Mouse (Mus musculus) urinary bladder, postnatal 14 days (tissue): ENCODE results near the gene Npff.

Source experiments
- DNase-seq: peaks from one replicate; pipeline ENCODE4 v3.0.0; 2021; ENCODE audit warnings: low spot score

Gene Npff

DNA sequence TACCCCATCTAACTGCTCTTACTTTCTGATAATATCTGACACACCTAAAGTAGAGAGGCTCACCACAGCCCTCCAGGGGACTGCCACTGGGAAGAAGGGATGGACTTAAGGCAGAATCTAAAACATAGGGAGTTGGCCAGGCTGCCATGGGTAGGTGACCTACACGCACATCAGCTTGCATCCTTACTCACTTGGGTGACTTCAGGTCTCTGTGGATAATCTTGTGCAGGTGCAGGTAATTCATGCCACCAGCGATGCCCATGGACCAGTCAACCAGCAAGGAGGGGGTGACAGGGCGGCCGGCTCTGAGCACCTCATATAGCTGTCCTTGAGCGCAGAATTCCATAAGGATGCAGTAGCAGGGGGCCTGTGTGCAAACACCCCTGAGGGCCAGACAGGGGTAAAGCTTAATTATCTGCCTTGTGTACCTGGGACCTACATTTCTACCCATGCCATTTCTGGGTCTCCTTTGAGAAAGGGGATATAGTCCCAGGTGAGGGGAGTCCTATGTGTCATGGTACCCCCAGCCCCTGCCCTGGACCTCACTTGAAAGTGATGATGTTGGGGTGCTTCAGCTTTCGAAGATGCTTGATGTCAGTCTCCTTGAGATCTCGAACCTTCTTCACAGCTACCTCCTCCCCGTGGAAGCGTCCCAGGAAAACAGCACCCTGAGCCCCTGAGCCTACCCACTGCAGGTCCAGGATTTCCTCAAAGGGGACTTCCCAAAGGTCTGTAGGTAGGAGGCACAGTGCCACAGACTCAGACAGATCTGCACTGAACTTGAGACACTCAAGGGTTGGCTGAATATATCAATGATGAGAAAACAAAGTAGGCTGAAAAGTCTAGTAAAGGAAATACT, 20.6 kb downstream of the Npff start:
- no peak for DNase-seq

DNA sequence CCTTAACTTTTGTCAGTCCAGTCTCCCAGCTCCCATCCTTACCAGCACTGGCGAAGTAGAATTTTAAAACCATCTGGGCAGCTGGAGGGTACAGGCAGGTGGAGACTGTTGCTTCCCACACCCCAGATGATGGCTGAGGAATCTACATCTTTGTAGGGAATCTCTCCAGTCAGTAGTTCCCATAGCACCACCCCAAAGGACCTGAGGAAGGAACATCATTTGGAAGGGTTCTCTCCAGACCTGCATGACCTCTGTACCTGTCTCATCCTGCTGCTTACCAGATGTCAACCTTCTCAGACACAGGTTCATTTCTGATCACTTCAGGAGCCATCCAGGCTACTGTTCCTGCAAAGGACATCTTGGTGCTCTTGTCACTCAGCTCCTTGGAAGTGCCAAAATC, 21.3 kb downstream of the Npff start, which contains the start of gene Gm10337:
TSS of gene Gm10337 (plus strand) at position 276 of the 400 bp plus-strand sequence.
- DNase-seq, result no peak

DNA sequence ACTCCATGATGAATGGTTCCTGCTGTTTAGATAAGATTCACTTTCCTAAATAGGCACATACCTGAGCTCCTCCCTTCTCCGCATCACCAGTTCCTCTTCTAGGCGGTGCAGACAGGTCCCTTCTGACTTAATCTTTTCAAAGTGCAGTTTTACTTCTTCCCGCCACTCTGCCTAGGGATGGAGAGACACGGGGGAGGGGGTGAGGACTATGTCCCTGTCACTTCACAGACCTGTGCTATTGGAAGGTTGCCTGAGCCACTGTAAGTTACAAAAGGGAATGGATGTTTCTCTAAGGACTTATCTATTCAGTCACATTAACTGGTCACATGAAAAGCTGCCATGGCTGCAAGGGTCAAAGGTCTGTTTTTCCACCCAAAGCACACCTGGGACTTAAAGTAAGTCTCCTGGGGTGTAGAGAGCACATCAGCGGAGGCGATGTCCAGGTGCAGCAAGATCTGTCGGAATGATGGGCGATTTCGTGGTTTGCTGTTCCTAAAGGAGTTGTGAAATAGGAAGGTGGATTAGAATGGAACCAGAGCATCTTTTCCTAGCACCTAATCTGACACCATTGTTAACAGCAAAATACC, 22.4 kb downstream of the Npff start:
- DNase-seq, result no peak

DNA sequence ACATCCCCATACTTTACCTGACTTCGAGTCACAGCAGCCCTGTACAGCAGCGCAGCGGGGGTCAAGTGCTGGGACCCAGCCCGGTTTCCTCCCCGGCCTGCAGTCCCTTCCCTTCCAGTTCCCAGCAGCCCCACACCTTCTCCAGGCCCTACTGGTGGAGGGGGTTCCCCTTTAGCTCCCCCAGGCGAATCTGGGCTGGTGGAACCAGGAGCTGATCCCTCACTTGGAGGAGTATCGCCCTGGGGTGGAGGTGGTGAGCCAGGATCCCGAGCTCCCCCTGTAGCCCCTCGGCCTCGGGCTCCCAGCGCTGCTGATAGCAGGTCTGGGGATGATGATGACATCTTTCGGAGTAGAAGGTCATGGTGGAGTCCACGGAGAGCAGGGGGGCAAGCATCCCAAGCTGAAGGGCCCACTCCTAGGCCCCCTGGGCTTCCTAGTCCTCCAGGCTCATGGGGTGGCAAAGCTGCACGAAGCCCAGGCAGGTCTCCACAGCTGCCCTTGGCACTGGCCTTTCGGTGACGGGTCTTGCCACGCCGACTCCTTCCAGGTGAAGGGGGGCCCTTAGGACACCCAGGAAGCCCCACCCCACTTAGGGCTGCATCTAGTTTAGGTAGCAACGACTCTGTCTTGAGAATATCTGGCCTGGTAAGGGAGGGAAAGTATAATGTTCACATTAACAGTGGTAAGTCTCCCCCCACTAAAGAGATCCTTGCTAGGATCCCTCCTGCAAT, 23.5 kb downstream of the Npff start:
- no peak for DNase-seq

DNA sequence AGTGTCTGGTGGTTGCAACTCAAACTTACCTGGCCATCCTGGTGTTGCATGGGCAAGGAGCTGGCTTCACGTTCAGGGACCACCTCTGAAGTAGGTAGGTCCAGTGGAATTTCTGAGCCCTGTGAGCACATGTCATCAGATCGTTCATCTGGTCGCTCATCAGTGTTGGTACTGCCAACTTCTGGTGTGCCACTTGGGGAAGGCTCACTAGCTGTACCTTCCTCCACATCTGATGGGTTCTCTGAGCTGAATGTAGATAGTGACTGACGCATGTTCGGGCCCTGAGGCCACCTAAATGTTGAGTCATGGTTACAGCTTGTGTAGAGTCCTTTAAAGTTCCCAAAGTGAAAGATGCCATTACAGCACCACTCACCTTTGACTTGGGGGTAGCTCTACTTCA, 24.3 kb downstream of the Npff start:
- DNase-seq, result no peak

DNA sequence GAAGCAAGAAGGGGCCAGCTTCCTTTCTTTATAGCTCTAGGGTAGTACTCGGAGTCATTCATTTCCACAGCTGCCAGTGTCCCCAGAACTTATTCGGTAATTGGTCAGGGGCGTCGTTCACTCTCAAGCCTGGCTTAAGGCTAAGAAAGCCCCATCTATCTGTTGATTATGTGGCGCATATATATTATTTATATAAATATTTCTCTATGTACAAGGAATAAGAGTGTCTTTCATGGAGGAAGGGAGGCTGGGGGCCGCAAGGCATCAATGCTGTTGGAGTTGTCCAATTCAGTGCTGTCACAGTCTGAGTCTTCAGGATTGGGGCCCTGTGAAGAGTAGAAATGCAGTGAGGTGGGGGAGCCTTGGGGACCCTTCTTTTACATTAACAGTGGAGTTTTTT, 24.9 kb downstream of the Npff start:
- DNase-seq, result no peak

DNA sequence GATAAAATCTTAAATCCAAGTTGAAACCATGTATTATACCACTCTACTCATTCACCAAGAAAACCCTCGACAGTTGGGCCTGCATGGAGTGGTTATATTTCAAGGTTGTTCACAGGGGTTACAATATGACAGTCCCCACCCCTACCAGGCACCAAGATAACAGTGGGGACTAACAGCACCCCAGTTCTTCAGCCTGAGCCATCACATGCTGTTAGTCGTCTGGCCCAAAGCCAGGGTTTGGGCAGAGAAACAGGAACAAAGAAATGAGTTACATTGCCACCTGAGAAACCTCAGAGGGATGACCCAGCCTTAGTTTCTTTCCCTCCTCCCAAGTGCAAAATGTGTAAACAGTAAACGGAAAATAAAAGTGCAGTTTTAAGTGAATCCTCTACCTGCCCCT, 25.4 kb downstream of the Npff start:
- no peak for DNase-seq

DNA sequence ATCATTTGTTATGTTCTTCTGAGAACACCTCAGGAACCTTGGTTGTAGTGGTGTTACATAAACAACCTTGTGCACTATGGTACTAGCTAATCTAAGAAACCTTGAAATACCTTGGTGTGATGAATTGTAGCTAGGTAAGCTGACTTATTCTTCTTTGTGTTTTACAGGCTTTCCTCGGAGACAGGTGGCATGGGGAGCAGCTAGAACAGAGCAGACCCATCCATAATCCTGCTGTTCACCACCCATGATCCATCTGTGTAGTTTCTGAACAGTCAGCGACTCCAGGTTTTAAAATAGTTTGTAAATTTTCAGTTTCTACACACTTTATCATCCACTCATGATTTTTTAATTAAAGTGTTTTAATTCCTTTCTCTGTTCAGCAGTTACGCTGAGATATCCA, 26.4 kb downstream of the Npff start:
- DNase-seq, result no peak

DNA sequence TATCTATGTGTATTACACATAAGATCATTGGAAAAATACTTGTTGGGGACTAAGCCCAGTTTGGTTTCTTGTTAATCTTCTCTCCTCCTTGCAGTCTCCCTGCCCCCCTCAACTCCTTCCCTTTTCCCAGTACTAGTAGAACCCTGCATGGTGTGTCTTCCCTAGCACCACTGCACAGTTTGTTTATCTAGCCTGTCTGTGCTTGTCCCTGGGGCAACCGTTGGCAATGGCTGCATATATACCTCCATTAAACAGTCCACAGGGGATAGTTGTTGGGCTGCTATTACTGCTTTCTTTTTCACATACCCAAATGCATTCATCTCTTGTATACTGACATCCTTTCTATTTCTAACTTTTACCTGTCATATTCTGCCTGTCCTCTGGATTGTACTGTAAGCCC, 37.1 kb downstream of the Npff start:
- DNase-seq, result no peak

DNA sequence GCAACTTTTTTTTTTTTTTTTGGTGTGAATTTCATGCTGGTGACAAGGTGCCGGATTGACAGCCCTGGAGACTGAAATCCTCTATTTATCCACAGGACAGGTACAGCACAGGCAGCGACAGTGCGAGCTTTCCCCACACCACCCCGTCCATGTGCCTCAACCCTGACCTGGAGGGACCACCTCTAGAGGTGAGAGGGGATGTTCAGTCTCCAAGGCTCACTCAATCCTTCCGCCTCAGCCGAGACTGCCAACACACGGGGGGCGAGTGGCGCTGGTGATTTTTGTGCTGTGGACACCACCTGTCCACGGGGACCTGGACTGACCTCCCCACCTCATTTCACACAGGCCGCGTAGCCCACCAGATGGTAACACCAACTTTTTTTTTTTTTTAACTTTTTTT, 38.9 kb downstream of the Npff start:
- DNase-seq, result no peak

DNA sequence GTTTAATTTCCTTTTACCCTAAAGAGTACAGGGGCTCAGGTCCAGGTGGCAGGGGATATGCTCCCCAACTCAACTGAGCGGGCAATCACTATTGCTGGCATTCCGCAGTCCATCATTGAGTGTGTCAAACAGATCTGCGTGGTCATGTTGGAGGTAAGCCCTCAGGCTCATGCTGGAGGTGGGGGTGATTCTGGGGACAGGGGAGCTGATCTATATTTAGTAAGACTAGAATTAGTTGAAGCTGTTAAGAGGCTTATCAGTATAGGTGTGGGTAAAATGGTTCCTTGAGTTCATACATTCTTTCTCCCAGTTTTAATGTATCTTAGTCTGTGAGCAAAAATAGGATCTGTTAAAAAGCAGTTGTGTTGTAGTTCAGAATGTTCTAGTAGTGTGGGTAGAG, 41.6 kb downstream of the Npff start:
- no peak for DNase-seq

DNA sequence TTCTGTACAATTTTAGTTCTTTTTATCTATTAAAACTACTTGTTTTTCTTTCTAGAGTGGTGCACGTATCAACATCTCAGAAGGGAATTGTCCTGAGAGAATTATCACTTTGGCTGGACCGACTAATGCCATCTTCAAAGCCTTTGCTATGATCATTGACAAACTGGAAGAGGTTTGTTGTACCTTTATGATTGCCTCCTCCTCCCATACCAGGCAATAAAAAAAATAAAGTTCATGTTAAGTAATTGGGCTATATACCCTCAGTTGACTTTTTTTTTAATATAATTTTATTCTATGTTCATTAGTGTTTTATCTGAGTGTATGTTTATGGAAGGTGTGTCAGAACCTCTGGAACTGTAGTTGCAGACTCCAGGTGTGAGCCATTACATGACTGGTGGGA, 50.2 kb downstream of the Npff start:
- DNase-seq, result no peak
